22 mouse cellular contexts compared by ENCODE assay signal in genomic region chr5:145900436-145900990, GRCm38 (mm10). TPM values are rescaled to one million over a fixed set of nuclear protein-coding genes. Genes with fewer than 3 reads are reported as not detected.
"Had no signal": no experiment of that assay in that cellular context is flagged by ENCODE, and none has a peak within 500 bp of the region (broad histone marks: within the 10 kb centered on the region; RNA-seq: fewer than 3 reads in every experiment).

No protein-coding gene starts in this region.

- ATAC-seq: midbrain, embryonic 16.5 days had no signal

- H3K4me2 ChIP-seq: lung, embryonic 14.5 days; midbrain, embryonic 12.5 days; neural tube, embryonic 13.5 days; neural tube, embryonic 15.5 days had no signal

- H3K36me3 ChIP-seq: midbrain, embryonic 10.5 days; midbrain, embryonic 12.5 days; neural tube, embryonic 13.5 days; neural tube, embryonic 15.5 days had no signal

- H3K4me3 ChIP-seq: midbrain, embryonic 10.5 days; midbrain, embryonic 12.5 days; myocyte; neural tube, embryonic 13.5 days; neural tube, embryonic 15.5 days had no signal

- DNase-seq: lung, adult 18-20 months; lung, embryonic 14.5 days; lung, postnatal 10 days; lung, postnatal 4 days; midbrain, embryonic 14.5 days; retina, postnatal 1 day; right cerebral cortex, adult 18-20 months; right cerebral cortex, postnatal 25 days; spleen, adult 18-20 months; thymus, adult 18-20 months; thymus, postnatal 14 days; thymus, postnatal 36 days had no signal

- H3K27me3 ChIP-seq: midbrain, embryonic 12.5 days; neural tube, embryonic 13.5 days; neural tube, embryonic 15.5 days had no signal

- H3K9ac ChIP-seq: liver, embryonic 14.5 days; lung, embryonic 14.5 days; midbrain, embryonic 12.5 days; neural tube, embryonic 13.5 days; neural tube, embryonic 15.5 days had no signal

- H3K27ac ChIP-seq: liver, embryonic 14.5 days; midbrain, embryonic 10.5 days; midbrain, embryonic 12.5 days; neural tube, embryonic 13.5 days; neural tube, embryonic 15.5 days had no signal

- H3K4me1 ChIP-seq: midbrain, embryonic 10.5 days; midbrain, embryonic 12.5 days; neural tube, embryonic 13.5 days; neural tube, embryonic 15.5 days had no signal

RNA-seq across cellular contexts. Expression of gene Cyp3a11, which starts 20.7 kb away (rescaled TPM):
- polyA plus RNA-seq: lung, embryonic 14.5 days; midbrain, embryonic 10.5 days; midbrain, embryonic 12.5 days; midbrain, embryonic 14.5 days; midbrain, embryonic 16.5 days; myocyte; neural tube, embryonic 11.5 days; neural tube, embryonic 13.5 days; neural tube, embryonic 15.5 days; stomach, embryonic 14.5 days; thymus, postnatal 0 days had no signal
